Mouse (Mus musculus) kidney, postnatal 14 days (tissue): ENCODE results near the gene Rab15.

ENCODE experiments used
- DNase-seq: peaks from one replicate; pipeline ENCODE4 v3.0.0; 2022; ENCODE audit warnings: mixed read lengths

Rab15 gene

GRCm38 (mm10) chr12:76776898-76777297 lies 45.8 kb downstream of the Rab15 start:
- DNase-seq: no peak

DNA sequence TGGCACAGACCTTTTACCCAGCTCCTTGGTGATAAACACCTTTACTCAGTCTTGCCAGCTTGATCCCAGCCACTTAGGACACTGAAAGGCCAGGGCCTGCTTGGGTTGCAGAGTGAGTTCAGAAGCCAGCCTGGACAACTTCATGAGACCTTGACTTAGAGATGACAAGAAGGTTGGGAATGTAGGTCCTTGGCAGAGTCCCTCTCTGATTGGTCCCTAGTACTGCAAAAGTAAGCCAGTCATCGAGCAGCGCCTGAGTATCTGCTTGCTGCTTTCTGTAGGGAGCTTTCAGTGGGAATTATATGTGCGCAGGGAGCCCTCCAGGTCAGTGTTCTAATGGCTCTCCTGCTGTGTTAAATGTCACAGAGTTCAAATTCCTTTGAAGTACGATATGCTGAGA lies 47.6 kb downstream of the Rab15 start:
- no peak for DNase-seq

DNA sequence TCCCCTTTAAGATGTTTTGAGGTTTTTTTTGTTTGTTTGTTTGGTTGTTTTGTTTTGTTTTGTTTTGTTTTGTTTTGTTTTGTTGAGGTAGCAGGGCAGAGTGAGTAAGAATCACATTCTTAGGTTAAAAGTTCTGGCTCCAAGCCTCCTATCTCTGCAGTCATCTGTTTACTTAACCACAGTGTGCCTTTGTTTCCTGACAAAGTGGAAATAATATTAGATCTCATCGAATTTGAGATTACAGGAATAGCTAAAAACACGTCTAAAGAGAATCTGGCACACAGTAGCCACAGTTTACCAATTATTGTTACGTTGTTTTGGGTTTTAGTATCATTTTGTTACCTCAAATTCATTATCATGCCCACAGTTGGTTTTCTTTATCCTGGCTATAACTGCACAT lies 48.1 kb downstream of the Rab15 start:
- no peak for DNase-seq

DNA sequence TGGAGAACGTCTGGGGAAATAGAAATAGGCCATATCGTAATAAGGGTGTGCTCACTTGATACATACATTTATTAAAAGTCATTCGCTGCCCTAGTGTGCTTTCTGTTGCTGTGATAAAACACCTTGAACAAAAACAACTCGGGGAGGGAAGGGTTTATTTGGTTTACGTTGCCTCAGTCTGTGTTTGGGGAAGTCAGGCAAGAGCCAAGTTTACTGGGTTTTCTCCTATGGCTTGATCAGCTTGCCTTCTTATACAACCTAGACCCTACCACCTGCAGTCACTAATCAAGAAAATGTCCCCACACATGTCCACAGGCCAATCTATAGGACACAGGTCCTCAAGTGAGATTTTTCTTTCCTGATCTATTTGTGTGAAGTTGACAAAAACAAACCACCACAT lies 51.2 kb downstream of the Rab15 start:
- DNase-seq: no peak

DNA sequence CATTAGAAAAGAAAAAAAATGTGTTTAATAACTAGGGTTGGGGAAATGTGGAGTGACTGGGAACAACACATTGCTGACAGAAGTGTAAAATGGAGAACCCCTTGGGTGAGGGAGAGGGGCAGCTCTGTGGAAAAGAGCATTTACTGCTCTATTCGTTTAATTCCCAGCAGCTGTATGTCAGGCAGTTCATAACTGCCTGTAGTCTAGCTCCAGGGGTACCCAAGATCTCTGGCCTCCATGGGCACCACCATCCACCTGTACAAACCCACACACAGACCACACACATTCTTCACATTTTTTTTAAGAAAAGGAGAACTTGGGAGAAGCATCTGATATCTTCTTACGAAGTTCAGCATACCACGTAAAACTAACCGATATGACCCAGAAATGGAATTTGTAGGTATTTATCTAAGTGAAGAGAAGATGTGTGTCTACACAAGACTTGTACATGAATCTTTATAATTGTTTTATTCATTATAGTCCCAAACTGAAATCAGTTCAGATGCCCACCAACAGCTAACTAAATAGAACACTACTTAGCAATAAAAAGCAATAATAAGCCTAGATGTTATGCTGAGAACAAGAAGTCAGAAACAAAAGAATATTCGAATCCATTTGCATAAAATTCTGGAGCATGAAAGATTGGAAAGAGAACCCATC lies 51.7 kb downstream of the Rab15 start:
- no peak for DNase-seq

DNA sequence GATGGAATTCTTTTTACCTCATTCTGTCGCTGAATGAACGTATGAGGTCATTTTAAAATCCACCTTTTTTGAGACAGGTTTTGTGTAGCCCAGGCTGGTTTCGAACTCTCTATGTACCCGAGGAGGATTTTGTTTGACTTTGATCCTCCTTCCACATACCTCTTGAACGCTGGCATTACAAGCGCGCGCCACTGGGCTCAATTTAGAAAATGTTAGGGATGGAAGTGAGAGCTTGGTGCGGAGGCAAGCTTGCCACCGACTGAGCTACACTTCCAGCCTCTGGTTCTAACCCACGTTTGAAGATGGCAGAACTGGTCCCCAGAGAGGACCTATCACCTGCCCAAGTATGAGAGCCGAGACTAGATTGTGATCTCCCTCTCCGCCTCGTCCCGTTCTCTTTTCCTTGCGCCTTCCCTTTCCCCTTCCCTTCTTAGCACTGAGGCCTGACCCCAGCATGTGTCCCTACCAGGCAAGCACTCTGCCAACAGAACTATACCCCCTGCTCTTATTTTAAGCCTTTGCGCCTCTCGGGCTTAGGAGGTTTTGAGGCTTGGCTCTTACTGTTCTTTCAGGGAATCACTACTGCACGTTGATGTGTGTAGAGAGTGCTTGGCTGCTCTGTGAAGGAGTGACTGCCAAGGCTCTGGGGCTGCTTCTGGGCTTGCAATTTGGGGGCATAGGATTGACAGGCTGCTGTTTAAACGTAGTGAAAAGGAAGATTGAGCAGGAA lies 56.6 kb downstream of the Rab15 start:
- no peak for DNase-seq

GRCm38 (mm10) chr12:76765354-76765851 lies 57.3 kb downstream of the Rab15 start, which contains the start of the genes Churc1 and Fntb:
Churc1 (plus strand) TSS chr12:76765538.
Fntb (plus strand) TSS chr12:76765589.
- DNase-seq: peak; percentile 95

GRCm38 (mm10) chr12:76752652-76753318 lies 69.9 kb downstream of the Rab15 start:
- peak; percentile 58 for DNase-seq

GRCm38 (mm10) chr12:76750866-76751459 lies 71.7 kb downstream of the Rab15 start:
- no peak for DNase-seq
